Mouse (Mus musculus) lung, adult 2 months (tissue): Measurements from ENCODE around the gene App.

Experiments
- CTCF ChIP-seq: fragments of 200-500 bp; IDR thresholded peaks from 2 replicates; pipeline ENCODE4 v1.5.1; 2011; ENCODE audit warnings: mild to moderate bottlenecking, low read length, control low read depth; ENCODE audit not compliant: insufficient read depth
- POLR2A ChIP-seq: fragments of 200-500 bp; IDR thresholded peaks from 2 replicates; pipeline ENCODE4 v1.6.1; 2011; ENCODE audit warnings: low read depth, mild to moderate bottlenecking, control low read depth, low read length, borderline replicate concordance; ENCODE audit errors: extremely low read depth

- TF ChIP-seq POLR2A: no peak
- peak; percentile 18; the same call in 1 of the 2 replicates for TF ChIP-seq CTCF
These were observed 1.5 kb downstream of the App start for GRCm38 (mm10) chr16:85171976-85172570.
